Mouse (Mus musculus) forebrain, embryonic 16.5 days (tissue): ENCODE data around the gene Cacnb1. TPM values are rescaled to one million over a fixed set of nuclear protein-coding genes. Genes with fewer than 3 reads are reported as not detected.
A peak's percentile ranks its signal among the peaks of the same experiment; 100 is the strongest.

ENCODE experiments used
- ATAC-seq: fragments of 200-750 bp; cut with Nextera tagmentation; 2 replicates; pipeline ENCODE4 v1.8.0; 2017; ENCODE audit warnings: mild to moderate bottlenecking, moderate library complexity
- H3K27ac ChIP-seq: fragments of 300-500 bp; sonication (generic); 2 replicates; pipeline ENCODE4 v1.5.1; 2014; ENCODE audit warnings: low read length, control low read depth
- H3K27me3 ChIP-seq: fragments of 300-500 bp; sonication (generic); replicated peaks from 2 replicates; pipeline ENCODE4 v1.6.1; 2014; ENCODE audit warnings: low read length; ENCODE audit not compliant: control insufficient read depth, insufficient read depth
- H3K36me3 ChIP-seq: fragments of 300-500 bp; sonication (generic); 2 replicates; pipeline ENCODE4 v1.6.1; 2014; ENCODE audit not compliant: control insufficient read depth, insufficient read depth
- H3K4me1 ChIP-seq: fragments of 300-500 bp; sonication (generic); replicated peaks from 2 replicates; pipeline ENCODE4 v1.6.1; 2014; ENCODE audit warnings: low read length; ENCODE audit not compliant: control insufficient read depth, insufficient read depth
- H3K4me2 ChIP-seq: fragments of 300-500 bp; sonication (generic); 2 replicates; pipeline ENCODE4 v1.6.1; 2014; ENCODE audit warnings: mild to moderate bottlenecking, low read length, control low read depth
- H3K4me3 ChIP-seq: fragments of 300-500 bp; sonication (generic); replicated peaks from 2 replicates; pipeline ENCODE4 v1.5.1; 2014; ENCODE audit warnings: mild to moderate bottlenecking, low read length, control low read depth
- H3K9ac ChIP-seq: fragments of 300-500 bp; sonication (generic); replicated peaks from 2 replicates; pipeline ENCODE4 v1.6.1; 2014; ENCODE audit warnings: low read depth, low read length, control low read depth
- H3K9me3 ChIP-seq: fragments of 300-500 bp; sonication (generic); 2 replicates; pipeline ENCODE4 v1.6.1; 2016; ENCODE audit warnings: low read length; ENCODE audit not compliant: control insufficient read depth
- WGBS: fragments of 180-500 bp; shearing (Covaris S2); extraction: QIAGEN DNeasy Blood & Tissue Kit; methylation state at CpG from one replicate; pipeline ENCODE4 v1.1.7; 2014; 5-methylcytosine and 5-hydroxymethylcytosine counted together
- polyA plus RNA-seq: library from polyadenylated mRNA; unstranded; fragments of >200 nt; fragmentation: Nextera tagmentation; extraction: Ambion mirVana; gene quantifications from 2 replicates; pipeline ENCODE4 v1.2.1, GENCODE M21; 2015

The Cacnb1 gene
- polyA plus RNA-seq, 1 experiment from 2014 or later = 52.1 TPM

- H3K4me2 ChIP-seq = peak overlapping the region; percentile 47
- peak overlapping the region; percentile 85; the same call in 1 of the 2 replicates for H3K27ac ChIP-seq
- H3K4me3 ChIP-seq = peak overlapping the region; percentile 18; the same call in 1 of the 2 replicates
- peaks cover 7% of the 10 kb centered on the region for H3K36me3 ChIP-seq
- no peaks in the 10 kb centered on the region for H3K9me3 ChIP-seq
- H3K9ac ChIP-seq = no peak overlapping the region
- 48% methylated on average over 1 of the region's 1 CpGs for WGBS
- no peak for ATAC-seq
- peaks cover 41% of the 10 kb centered on the region for H3K4me1 ChIP-seq
- H3K27me3 ChIP-seq = no peaks in the 10 kb centered on the region
Observed at GRCm38 (mm10) chr11:98020710-98021109, 2.1 kb downstream of the Cacnb1 start.

- peak overlapping the region; percentile 18 for H3K4me3 ChIP-seq
- ATAC-seq = peak; percentile 23; the same call in 1 of the 2 replicates
- H3K27me3 ChIP-seq = no peaks in the 10 kb centered on the region
- WGBS = 14% methylated on average over 8 of the region's 8 CpGs
- no peaks in the 10 kb centered on the region for H3K9me3 ChIP-seq
- peak overlapping the region; percentile 47 for H3K4me2 ChIP-seq
- peaks cover 39% of the 10 kb centered on the region for H3K4me1 ChIP-seq
- peak overlapping the region; percentile 85 for H3K27ac ChIP-seq
- H3K9ac ChIP-seq = peak overlapping the region; percentile 52
- peaks cover 11% of the 10 kb centered on the region for H3K36me3 ChIP-seq
Observed at GRCm38 (mm10) chr11:98019883-98020610, 2.8 kb downstream of the Cacnb1 start.

- H3K4me1 ChIP-seq = peaks cover 39% of the 10 kb centered on the region
- H3K9ac ChIP-seq = peak overlapping the region; percentile 52
- no peaks in the 10 kb centered on the region for H3K27me3 ChIP-seq
- H3K36me3 ChIP-seq = peaks cover 15% of the 10 kb centered on the region
- ATAC-seq = peak; percentile 32; the same call in 1 of the 2 replicates
- H3K27ac ChIP-seq = peak overlapping the region; percentile 85
- WGBS = 22% methylated on average over 10 of the region's 10 CpGs
- H3K9me3 ChIP-seq = no peaks in the 10 kb centered on the region
- H3K4me2 ChIP-seq = peak overlapping the region; percentile 47
- H3K4me3 ChIP-seq = no peak overlapping the region
Observed at GRCm38 (mm10) chr11:98018858-98019641, 3.8 kb downstream of the Cacnb1 start.

- no peak overlapping the region for H3K4me2 ChIP-seq
- peaks cover 16% of the 10 kb centered on the region for H3K36me3 ChIP-seq
- no peaks in the 10 kb centered on the region for H3K9me3 ChIP-seq
- no peak overlapping the region for H3K9ac ChIP-seq
- no peak overlapping the region for H3K4me3 ChIP-seq
- no peak for ATAC-seq
- no peak overlapping the region for H3K27ac ChIP-seq
- H3K27me3 ChIP-seq = no peaks in the 10 kb centered on the region
- H3K4me1 ChIP-seq = peaks cover 37% of the 10 kb centered on the region
- WGBS = 66% methylated on average over 6 of the region's 6 CpGs
Observed at GRCm38 (mm10) chr11:98018222-98018621, 4.6 kb downstream of the Cacnb1 start.

- Histone ChIP-seq H3K27me3 (no peaks in the 10 kb centered on the region), H3K4me3 (no peak overlapping the region), H3K9me3 (no peaks in the 10 kb centered on the region), H3K4me1 (peaks cover 33% of the 10 kb centered on the region), H3K4me2 (no peak overlapping the region), H3K9ac (no peak overlapping the region), H3K27ac (no peak overlapping the region), H3K36me3 (peaks cover 16% of the 10 kb centered on the region)
- ATAC-seq = no peak
- WGBS = 91% methylated on average over 4 of the region's 4 CpGs
Observed at GRCm38 (mm10) chr11:98016824-98017223, 6.0 kb downstream of the Cacnb1 start.

- no peak for ATAC-seq
- Histone ChIP-seq H3K27me3 (no peaks in the 10 kb centered on the region), H3K4me3 (no peak overlapping the region), H3K27ac (no peak overlapping the region), H3K9ac (no peak overlapping the region), H3K4me1 (peaks cover 27% of the 10 kb centered on the region), H3K4me2 (no peak overlapping the region), H3K9me3 (no peaks in the 10 kb centered on the region), H3K36me3 (peaks cover 16% of the 10 kb centered on the region)
- WGBS = 92% methylated on average over 5 of the region's 5 CpGs
Observed at GRCm38 (mm10) chr11:98016177-98016576, 6.7 kb downstream of the Cacnb1 start.

GRCm38 (mm10) chr11:98012831-98013230 lies 10.0 kb downstream of the Cacnb1 start:
- no peak overlapping the region for H3K4me2 ChIP-seq
- no peaks in the 10 kb centered on the region for H3K9me3 ChIP-seq
- no peak for ATAC-seq
- H3K36me3 ChIP-seq = peaks cover 24% of the 10 kb centered on the region
- no peak overlapping the region for H3K9ac ChIP-seq
- H3K27me3 ChIP-seq = no peaks in the 10 kb centered on the region
- H3K27ac ChIP-seq = no peak overlapping the region
- no peaks in the 10 kb centered on the region for H3K4me1 ChIP-seq
- H3K4me3 ChIP-seq = no peak overlapping the region
- WGBS = 89% methylated on average over 10 of the region's 10 CpGs

- ATAC-seq = no peak
- Histone ChIP-seq H3K27ac (no peak overlapping the region), H3K9ac (no peak overlapping the region), H3K27me3 (no peaks in the 10 kb centered on the region), H3K4me1 (no peaks in the 10 kb centered on the region), H3K36me3 (peaks cover 22% of the 10 kb centered on the region), H3K4me3 (no peak overlapping the region), H3K4me2 (no peak overlapping the region), H3K9me3 (no peaks in the 10 kb centered on the region)
- WGBS = 72% methylated on average over 8 of the region's 9 CpGs
Observed at GRCm38 (mm10) chr11:98011716-98012115, 11.1 kb downstream of the Cacnb1 start.

GRCm38 (mm10) chr11:98008087-98008486 lies 14.7 kb downstream of the Cacnb1 start:
- 83% methylated on average over 11 of the region's 11 CpGs for WGBS
- H3K4me1 ChIP-seq = peaks cover 6% of the 10 kb centered on the region
- no peaks in the 10 kb centered on the region for H3K27me3 ChIP-seq
- H3K9me3 ChIP-seq = no peaks in the 10 kb centered on the region
- H3K9ac ChIP-seq = no peak overlapping the region
- H3K27ac ChIP-seq = no peak overlapping the region
- ATAC-seq = no peak
- no peak overlapping the region for H3K4me3 ChIP-seq
- peaks cover 17% of the 10 kb centered on the region for H3K36me3 ChIP-seq
- no peak overlapping the region for H3K4me2 ChIP-seq
